Mouse (Mus musculus) thymus, postnatal 0 days (tissue): ENCODE results near the gene Psap. TPM values are rescaled to one million over a fixed set of nuclear protein-coding genes. Genes with fewer than 3 reads are reported as not detected.
A peak's percentile ranks its signal among the peaks of the same experiment; 100 is the strongest.

ENCODE experiments used
- DNase-seq: peaks from one replicate; pipeline ENCODE4 v3.0.0-alpha.2; 2015; ENCODE audit warnings: low spot score
- polyA plus RNA-seq: library from polyadenylated mRNA; unstranded; fragments of >200 nt; fragmentation: Nextera tagmentation; extraction: Ambion mirVana; gene quantifications from 2 replicates; pipeline ENCODE4 v1.2.1, GENCODE M21; 2015

Psap gene
- polyA plus RNA-seq, 1 experiment from 2014 or later = 203 TPM

DNA sequence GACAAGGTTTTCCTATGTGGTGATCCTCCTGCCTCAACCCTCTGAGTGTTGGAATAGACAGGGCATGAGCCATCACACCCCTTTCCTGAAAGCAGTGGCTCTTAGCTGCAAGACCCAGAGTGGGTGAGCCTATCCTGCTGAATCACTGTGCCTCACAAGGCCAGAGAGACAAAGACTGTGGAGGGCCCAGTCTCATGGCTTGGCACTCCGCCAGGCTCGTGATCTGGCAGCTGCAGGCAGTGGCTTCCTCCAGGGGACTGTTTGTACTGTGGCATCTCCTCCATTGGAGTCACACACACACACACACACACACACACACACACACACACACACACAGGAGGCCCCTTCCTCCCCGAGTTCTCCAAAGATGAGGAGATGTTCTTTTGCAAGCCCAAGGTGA is 15.0 kb upstream of the Psap start:
- DNase-seq = peak; percentile 74

DNA sequence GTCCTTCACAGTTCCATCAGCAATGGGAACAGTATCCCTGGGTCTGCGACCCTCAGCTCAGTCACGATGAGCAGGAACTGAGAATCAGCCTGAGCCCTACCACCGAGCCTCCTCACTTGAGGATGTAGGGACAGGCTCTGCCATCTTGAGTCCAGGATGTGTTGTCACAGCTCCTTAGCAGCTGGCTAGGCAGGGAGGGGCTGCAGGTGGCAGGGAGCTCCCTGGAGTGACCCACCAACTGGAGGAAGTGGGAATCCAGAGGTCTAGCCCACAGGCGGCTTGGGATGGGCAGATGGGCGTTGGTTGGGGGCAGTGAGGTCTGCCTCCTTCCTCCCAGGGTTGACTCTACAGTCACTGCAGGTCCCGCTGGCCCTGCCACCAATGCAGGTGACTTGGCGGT is 14.1 kb upstream of the Psap start:
- peak; percentile 48 for DNase-seq

DNA sequence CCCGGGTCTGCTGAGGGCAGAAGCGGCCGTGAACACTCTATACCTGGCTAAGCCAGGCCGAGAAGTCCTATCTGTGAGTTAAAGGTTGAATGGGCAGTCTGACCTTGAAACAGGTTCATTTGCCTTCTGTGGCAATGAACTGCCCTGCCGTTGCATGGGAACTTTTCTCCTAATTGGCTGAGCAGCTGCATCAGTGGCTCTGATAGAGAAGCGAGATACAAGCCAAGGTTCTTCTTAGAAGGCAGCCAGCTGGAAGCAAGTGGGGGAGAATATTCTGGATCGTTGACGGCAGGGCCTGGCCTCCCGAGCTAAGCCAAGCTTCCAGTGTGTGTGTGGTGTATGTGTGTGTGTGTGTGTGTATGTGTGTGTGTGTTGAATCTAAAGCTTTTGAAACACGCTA is 12.2 kb upstream of the Psap start:
- DNase-seq = no peak

DNA sequence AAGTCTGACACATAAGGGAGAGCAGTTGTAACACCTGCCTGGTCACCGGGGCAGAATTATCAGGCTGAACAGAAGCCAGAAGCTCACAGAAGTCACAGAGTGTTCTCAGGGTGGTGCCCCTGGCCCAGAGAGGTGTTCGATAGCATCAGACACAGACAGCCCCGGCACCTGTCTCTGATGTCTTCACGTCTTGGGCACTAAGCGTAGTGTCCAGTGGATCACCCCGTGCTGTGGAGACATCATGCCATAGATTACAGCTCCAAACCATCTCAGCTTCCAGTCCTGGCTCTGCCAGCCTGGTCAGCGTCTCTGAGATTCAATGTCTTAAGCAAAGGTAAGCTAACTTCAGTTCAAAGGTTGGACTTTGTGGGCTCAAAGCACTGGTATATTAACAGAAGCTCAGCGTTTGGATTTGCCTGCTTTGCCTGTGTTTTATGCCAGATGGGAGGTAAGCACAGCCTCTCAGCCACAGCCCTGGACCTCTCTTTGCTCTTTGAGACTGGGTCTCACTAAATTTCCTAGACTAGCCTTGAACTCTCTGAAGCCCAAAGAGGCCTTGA is 10.5 kb upstream of the Psap start:
- no peak for DNase-seq

DNA sequence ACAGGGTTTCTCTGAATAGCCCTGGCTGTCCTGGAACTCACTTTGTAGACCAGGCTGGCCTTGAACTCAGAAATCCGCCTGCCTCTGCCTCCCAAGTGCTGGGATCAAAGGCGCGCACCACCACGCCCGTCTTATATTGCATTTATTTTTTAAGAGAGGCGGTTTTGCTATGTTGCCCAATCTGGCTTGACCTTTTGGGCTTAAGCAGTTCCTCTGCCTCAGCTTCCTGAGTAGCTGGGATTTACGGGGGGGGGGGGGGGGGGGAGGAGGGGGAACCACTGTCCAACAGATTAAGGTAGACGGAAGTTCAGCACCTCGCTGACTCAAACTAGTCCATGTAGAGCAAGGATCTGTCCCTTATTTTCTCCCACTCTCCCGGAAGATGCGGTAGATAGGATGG is 8.7 kb upstream of the Psap start:
- no peak for DNase-seq

DNA sequence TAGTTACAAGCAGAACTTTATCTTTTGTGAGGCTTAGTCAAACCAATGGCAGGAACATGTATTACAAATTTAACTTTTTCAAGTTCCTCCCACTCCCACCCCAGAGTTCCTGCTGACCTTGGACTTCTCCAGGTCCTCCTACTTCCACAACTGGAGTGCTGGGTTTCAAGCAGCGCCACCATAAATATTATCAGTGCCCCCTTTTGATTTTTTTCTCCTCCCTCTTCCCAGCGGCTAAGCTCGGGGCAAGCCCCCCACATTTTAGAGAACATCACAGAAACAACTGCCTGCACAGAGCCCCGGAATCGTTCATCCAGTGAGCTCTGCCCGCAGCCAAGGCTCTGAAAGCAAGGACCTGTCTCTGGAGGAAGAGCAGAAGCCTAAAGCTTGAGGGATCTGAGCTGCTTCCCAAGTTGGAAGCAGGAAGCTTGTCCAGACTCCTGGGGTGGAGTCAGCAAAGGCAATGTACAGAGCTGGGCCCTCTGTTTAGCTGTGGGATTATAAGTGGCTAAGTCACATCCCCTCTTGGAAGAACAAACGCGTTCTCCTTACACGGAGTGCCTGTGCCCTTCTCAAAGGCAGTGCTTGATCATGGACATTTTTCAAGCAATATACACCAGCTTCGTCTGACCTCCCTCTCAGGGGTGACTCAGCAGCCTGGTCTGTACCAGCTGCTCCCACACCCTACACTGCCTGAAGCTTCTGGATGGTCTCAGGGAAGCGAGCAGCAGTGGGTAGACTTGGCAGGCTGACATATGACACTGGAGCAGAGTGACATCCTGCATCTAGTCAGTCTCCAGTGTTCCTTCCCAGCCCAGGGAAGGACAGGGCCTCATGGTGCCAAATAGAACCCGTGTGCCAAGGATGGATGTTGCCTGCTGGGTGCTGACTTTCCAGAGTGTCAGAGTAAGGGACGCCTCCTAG is 8.0 kb upstream of the Psap start:
- DNase-seq = no peak

DNA sequence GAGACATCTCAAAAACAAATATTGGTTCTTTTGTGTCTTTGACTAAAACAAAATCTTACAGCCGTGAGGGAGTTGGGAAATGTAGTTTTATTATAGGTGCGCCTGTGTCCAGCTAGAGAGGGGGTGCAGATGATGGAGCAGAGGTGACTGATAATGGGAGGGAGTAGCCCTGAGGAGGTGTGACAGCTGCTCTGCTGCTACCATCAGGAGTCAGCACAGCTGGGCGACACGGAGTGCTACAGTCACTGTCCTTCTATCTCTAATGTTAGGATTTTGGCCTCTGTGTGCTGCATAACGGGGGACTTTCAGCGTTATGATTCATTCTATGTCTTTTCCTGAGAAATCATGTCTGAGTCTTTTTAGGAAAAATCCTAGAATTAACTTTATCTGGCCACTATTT is 6.4 kb upstream of the Psap start:
- no peak for DNase-seq

DNA sequence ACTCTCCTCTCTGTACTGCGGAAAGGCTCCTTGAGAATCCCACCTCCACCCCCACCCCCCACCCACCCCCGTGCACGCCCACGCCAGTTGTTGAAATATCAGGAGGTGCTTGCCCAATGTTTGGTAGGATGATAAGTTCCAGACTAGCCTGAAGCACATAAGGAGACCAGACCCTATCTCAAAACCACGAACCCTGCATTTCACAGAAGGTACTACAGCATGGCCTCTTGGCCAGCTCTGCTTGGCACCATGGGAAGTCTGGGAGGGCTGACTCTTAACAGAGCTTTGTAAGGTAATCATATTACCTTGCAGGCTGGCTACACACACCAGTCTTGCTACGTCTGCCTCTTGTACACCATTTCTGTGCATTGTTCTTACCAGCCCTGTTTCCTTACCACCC is 5.2 kb upstream of the Psap start:
- no peak for DNase-seq

DNA sequence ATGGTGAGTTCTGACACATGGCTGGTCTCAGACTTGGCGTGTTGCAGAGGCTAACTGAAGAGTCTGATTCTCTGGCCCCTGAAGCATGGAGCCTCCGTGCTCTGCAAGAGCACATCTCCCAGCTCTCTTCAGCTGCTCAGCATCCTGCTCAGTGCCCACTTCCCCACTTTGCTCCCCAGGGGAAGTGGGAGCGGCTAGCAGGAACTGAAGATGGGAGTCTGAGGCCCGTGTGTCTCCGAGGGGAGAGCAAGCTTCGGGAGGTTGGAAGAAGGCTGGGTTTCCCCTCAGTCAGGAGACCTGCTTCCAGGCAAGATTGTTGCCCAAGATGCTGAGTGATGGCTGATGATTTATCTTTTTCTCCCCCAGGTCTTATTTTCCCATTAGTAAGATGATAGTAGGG is 4.0 kb upstream of the Psap start:
- no peak for DNase-seq

DNA sequence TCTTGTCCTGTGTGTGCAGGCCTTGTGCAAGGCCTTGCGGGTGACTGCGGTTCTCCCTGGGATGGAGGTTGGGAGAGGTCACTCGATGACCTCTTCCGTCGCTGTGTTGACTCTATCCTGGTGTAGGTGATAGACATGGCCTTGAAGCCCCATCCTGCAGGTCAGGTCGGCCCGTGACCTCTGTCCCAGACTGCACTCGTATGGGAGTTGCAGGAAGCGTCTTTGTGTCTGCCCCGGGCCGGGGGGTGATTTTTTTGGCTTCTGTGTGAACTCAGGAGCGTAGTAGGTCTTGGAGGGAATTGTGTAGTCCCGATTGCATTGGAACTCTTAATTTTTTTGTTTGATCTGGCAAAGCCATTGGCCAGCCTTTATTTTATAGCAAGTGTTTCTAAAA is 576 bp downstream of the Psap start:
- DNase-seq = no peak

DNA sequence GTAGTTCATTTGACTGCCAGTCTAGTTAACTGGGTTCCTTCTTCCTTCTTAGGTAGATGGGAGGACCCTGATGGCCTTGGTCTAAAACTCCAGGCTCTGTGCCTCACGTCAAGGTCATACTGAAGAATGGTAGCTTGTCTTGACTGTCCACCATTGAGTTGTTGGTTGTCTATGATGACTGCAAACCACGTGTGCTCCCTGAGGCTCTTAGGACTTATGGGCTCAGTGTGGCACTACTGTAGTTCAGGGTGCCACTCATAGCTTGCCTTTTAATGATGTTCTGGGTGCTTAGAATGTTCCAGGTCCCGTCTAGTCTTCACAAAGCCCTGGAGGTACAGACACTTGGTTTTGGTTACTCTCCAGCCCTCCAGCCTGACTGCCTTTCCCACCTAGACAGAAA is 1.4 kb downstream of the Psap start:
- DNase-seq = no peak

DNA sequence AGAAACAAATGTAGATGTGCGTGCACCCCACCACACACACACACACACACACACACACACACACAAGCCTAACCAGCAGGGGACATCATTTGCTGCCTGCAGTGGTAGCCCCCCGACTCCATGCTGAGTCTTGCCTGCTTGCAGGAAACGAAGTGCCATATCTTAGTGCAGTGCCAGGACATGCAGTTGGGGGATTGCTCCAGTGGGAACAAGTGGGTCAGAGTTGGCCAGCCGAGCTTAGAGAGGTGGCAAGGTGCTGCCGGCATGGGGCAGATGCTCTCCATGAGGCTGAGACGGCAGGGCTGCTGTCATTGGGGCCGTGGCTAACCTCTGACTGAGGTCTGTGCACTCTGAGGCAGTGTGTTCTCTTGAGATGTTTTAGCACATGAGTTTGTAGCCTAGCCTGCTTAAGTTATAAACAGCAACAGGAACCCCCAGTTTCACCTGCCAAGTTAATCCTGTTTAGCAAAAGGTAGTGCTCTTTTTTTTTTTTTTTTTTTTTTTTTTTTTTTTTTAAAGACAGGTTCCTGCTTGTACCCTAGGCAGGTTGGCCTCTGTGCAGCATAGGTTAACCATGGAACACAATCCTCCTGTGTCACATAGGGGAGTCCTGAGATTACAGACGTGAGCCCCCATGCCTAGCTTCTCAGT is 2.0 kb downstream of the Psap start:
- peak; percentile 47 for DNase-seq

DNA sequence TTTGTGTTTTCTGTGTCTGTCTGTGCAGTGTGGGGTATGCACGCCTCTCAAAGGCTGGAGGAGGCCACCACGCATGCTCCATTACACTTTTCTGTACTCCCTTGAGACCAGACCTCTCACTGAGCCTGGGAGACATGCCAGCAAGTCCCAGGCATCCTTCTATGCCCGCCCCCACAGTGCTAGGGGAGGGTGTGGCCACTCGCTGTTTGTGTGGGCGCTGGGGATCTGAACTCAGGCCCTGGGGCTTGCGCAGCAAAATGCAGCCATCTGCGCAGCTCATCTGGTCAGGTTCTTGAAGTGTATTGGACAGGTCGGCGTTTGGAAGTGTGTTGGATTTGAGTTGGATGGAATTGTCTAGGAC is 2.5 kb downstream of the Psap start:
- DNase-seq = no peak

DNA sequence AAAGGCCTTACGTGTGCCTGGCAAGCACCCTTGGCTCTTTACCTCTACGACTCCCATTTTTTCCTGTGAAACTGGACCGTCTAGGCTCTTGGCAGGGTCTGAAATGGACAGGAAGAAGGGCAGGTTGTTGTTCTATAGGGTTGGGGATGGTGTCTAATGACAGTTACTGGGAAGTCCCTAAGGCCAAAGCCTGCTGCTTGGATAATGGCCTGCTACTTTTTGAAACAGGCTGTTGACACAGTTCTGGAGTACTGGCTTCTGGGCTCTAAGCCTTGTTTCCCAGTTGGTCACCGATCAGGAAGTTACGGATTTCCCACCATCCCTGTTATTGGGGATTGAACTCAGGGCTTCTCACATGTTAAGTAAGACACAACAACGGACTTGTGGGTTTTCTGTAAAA is 2.9 kb downstream of the Psap start:
- no peak for DNase-seq

DNA sequence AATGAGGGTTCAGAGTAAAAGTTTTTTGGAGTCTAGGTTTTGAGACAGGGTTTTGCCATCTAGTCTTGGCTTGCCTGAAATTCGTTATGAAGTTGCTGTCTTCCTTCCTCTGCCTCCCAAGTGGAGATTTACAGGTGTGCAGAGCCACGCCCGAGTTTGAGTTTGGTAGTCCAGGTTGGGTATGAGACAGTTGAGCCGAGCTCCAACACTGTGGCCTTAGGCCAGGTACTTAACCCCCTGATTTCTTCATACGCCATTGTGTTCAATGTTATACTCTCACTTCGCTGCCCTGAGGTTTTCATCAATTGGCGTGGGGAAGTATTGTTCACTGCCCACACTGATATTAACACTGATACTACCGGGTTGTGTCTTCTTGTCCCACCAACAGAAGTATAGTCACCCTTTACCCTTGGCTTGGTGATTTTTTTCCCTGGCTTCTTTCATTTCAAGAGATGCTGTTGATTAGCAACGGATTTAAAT is 4.2 kb downstream of the Psap start:
- DNase-seq = no peak

DNA sequence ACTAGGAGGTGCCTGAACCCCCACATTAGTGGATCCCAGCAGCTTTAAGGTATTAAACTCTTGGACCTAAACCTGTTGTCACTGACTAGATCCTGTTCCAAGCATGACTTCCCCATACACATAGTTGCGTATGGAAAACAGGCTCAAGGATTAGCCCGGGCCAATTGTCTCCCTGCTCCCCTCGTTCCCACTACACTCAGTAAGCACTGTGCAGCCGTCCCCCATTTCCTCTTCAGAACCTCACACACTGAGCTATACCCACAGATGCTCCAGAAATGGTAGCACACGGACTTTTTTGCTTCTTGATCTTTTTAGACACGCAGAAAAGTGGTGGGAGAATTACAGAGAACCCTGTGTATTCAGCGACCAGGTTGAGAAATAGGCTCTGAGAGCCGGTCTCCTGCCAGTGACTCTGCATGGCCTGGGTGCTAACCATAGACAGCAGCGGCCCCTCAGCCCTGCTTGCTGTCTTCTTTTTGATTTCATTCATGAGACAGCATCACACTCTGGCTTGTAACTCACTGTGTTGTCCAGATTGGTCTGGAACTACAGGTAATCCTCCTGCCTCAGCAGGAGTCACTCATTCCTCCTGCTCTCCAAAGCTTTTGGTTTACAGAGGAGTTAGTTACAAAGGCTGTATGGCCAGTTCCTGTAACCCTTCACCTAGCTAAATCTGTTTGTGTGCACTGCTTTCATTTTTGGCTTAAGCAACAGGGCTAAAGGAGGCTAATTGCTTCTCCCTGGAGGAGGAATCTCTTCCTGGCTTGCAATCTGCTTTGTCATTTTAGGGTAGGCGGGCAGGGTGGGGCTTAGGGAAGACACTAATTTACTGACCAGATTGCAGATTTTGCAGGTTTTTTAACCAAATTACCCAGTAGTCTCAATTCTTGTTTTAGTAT is 4.9 kb downstream of the Psap start:
- DNase-seq = peak; percentile 54

DNA sequence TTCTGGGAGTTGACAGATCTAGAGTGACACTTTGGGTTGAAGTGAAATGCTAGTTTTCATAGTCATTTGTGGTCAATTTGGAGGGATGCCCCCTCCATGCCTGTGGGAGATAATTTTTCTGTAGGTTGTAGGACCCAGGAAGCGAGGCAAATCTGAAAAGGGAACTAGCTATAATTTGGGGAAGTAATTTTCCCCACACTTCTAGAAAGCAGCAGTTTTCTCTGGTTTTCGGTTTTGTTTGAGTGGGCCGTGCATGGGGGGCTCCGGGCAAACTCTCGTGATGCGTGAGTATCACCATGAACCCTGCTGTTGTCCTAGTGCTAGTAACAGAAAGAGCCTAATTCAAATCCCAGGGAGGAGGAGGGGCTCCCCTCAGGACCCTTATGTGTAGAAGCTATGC is 6.8 kb downstream of the Psap start:
- no peak for DNase-seq

DNA sequence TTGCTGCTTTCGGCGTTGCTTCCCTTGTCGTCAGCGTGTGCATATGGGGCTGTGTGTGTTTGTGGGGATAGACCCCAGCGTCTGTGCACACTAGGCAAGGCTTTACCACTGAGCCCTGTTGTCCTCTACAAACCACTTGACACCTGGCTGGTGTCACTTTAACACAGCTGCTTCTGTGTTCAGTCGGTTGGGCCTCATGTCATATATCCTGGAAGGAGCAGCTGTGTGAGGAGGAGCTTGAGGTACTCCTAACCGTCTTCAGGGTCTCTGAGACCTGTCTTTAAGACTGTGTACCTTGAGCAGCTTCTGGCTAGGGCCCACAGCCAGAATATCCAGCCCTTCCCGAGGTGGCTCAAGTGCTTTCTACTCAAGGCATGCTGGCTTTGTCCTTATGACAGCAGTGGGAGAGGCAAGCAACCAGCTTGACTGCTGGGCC is 7.3 kb downstream of the Psap start:
- peak; percentile 96 for DNase-seq

DNA sequence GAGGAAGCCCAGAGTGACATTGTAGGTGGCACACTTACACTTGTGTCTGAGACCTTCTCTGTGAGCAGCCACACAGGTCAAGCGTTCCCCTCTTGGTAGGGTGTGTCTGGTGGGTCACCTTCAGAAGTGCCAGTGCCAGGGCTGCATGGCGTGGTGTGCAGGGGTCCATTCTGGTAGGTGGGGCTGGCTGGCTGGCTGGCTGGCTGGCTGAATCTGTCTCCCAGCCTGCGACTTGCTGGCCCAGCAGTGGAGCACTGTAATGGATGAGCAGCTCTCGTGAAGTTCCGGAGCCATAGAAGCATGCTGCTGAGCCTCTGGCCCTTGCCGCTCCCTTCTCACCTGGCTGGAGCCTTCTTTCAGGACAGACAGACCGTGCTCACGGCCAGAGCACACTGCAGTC is 7.8 kb downstream of the Psap start:
- DNase-seq = no peak

DNA sequence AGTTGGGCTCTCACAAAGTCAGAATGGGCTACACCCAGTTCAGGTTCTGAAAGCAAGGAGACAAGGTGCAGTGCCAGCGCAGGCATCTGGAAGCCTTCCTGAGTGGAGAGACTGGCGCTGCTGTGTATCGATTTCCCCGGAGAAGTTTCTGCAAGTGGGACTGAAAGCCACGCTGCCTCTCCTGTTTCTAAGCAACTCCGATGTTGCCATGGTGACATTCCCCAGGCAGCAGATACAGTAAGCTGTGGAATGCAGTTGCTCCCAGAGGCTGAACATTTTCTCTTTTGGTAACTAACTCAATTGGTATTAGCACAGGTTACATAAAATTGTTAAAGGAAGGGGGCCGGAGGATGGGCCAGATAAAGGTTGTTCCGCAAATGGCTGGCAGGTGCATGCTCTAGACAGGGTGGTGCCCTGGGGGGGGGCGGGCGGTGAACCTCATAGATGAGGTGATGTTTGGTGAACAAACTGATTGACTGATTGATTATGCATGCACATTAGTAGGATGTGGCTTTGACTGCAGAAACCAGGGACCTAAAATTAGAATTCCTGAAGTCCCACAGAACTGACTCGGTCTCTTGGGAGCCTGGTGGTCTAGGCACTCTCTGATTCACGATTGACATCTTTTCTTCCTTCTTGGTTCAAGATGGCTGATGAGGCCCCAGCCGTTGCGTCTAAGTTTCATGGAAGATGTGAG is 8.4 kb downstream of the Psap start:
- no peak for DNase-seq

DNA sequence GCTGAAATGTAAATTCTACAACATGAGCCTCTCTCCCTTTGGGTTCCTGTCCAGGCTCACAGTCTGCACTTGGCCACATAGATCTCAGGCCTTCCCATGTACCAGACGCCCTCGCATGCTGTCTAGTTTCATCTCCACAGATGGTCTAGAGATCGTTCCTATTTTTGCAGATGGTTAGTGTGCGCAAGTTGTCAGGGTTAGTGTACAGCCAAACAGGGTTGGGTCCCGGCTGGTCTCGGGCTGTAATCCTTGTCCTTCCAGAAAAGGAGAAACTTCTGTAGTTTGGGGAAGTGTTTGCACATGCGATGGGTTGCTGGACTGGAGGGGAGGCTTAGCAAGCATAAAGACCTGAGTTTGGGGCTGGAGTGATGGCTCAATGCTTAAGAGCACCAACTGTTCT is 9.1 kb downstream of the Psap start:
- no peak for DNase-seq
